Comparison of ENCODE assay signal across 11 mouse cellular contexts in the genomic region with DNA sequence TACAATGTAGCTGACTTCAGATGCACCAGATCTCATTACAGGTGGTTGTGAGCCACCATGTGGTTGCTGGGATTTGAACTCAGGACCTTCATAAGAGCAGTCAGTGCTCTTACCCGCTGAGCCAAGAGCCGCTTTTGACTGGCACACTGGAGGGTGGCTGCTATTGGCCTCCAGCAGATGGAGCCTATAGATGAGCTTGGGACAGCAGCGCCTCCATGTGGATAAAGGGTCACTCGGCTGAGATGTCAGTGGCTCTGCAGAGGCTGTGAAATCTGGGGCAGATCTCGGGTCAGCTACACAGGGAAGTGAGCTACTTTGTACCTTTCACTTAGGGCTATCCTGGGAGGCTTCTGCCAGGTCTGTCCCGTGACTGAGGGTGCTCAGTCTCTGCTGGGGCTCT. TPM values are rescaled to one million over a fixed set of nuclear protein-coding genes. Genes with fewer than 3 reads are reported as not detected.
DNase-seq lines count a peak whose midpoint lies in the region; ATAC-seq and TF ChIP-seq lines count a peak whose summit lies in the region.
"Had no signal": no experiment of that assay in that cellular context is flagged by ENCODE, and none has a peak within 500 bp of the region (broad histone marks: within the 10 kb centered on the region; RNA-seq: fewer than 3 reads in every experiment).

No protein-coding gene starts in this region.

- no peak overlapping the region for H3K4me3 ChIP-seq in lung, adult 2 months (replicated peaks; ENCODE audit: extremely low read depth, low read depth, low read length)
- H3K4me3 ChIP-seq: embryonic facial prominence, embryonic 15.5 days; midbrain, embryonic 12.5 days had no signal

- peak; percentile 33; the same call in 1 of the 2 replicates for TF ChIP-seq CTCF in lung, adult 2 months (IDR thresholded peaks at IDR 0.05; ENCODE audit: insufficient read depth, low read length)

- ATAC-seq in cerebellum, adult (ENCODE audit: insufficient number of reproducible peaks, low FRiP score, low TSS enrichment): no peak
- ATAC-seq in common myeloid progenitor, adult 5-6 weeks (replicated peaks; ENCODE audit: low read depth, poor library complexity, severe bottlenecking): peak; percentile 69
- peak; percentile 67 for ATAC-seq in megakaryocyte-erythroid progenitor cell, adult 5-6 weeks (replicated peaks; ENCODE audit: low FRiP score, low TSS enrichment, poor library complexity, severe bottlenecking)

- H3K4me1 ChIP-seq in lung, adult 2 months (ENCODE audit: control insufficient read depth, insufficient read depth, low read length): no peaks in the 10 kb centered on the region
- H3K4me1 ChIP-seq: embryonic facial prominence, embryonic 15.5 days; midbrain, embryonic 12.5 days had no signal

- DNase-seq in cerebellum, postnatal 10 days: peak; percentile 66 to 75
- no peak for DNase-seq in lung, adult 2 months
- no peak for DNase-seq in lung, adult 18-20 months
- no peak for DNase-seq in natural killer cell, adult 2 months (ENCODE audit: low spot score in 2 of 2)
- DNase-seq in layer of hippocampus, postnatal 14 days (ENCODE audit: low spot score in 2 of 2): no peak

- TF ChIP-seq POLR2A in lung, adult 2 months (IDR thresholded peaks at IDR 0.05; ENCODE audit: borderline replicate concordance, extremely low read depth, low read depth, low read length): no peak

- 20% methylated on average over 6 of the region's 6 CpGs for WGBS in lung, adult 2 months

RNA-seq across cellular contexts. Expression of a gene that starts 3.3 kb away (rescaled TPM):
- not detected in 2 replicates for polyA plus RNA-seq in lung, adult 2 months (2012; rRNA removed)
- total RNA-seq in common myeloid progenitor, adult 5-6 weeks (2017): 0.27 and 0.34 TPM in 2 replicates
- total RNA-seq in megakaryocyte-erythroid progenitor cell, adult 5-6 weeks (2014; fragmentation: Nextera tagmentation): 0.98 TPM in 1 of 2 replicates, not detected in the other
- total RNA-seq in megakaryocyte-erythroid progenitor cell, adult 5-6 weeks (2017): 0.15 TPM in 1 of 2 replicates, not detected in the other
- total RNA-seq in layer of hippocampus, postnatal 14 days (2021): under 1 TPM; 0.14 to 0.25 TPM
- polyA plus RNA-seq: intestine, embryonic 14.5 days had no signal

RNA-seq across cellular contexts. Expression of a gene that starts 30.3 kb away (rescaled TPM):
- polyA plus RNA-seq in lung, adult 2 months (2012; rRNA removed): 131 and 171 TPM in 2 replicates
- total RNA-seq in common myeloid progenitor, adult 5-6 weeks (2017): 11.0 and 14.4 TPM in 2 replicates
- 79.0 and 88.9 TPM in 2 replicates for total RNA-seq in megakaryocyte-erythroid progenitor cell, adult 5-6 weeks (2014; fragmentation: Nextera tagmentation)
- 9.7 and 14.4 TPM in 2 replicates for total RNA-seq in megakaryocyte-erythroid progenitor cell, adult 5-6 weeks (2017)
- total RNA-seq in layer of hippocampus, postnatal 14 days (2021): 10 to 100 TPM; 36.4 to 43.5 TPM

RNA-seq across cellular contexts. Expression of a gene that starts 30.9 kb away (rescaled TPM):
- 163 and 173 TPM in 2 replicates for polyA plus RNA-seq in lung, adult 2 months (2012; rRNA removed)
- total RNA-seq in common myeloid progenitor, adult 5-6 weeks (2017): 5.2 and 7.0 TPM in 2 replicates
- total RNA-seq in megakaryocyte-erythroid progenitor cell, adult 5-6 weeks (2014; fragmentation: Nextera tagmentation): 19.3 and 21.1 TPM in 2 replicates
- total RNA-seq in megakaryocyte-erythroid progenitor cell, adult 5-6 weeks (2017): 10.2 and 14.3 TPM in 2 replicates
- total RNA-seq in layer of hippocampus, postnatal 14 days (2021): 100 to 1,000 TPM; 219 to 224 TPM

RNA-seq across cellular contexts. Expression of a gene that starts 53.9 kb away (rescaled TPM):
- not detected in 2 replicates for polyA plus RNA-seq in lung, adult 2 months (2012; rRNA removed)
- not detected in 2 replicates for total RNA-seq in common myeloid progenitor, adult 5-6 weeks (2017)
- total RNA-seq in megakaryocyte-erythroid progenitor cell, adult 5-6 weeks (2014; fragmentation: Nextera tagmentation): not detected in 2 replicates
- total RNA-seq in megakaryocyte-erythroid progenitor cell, adult 5-6 weeks (2017): not detected in 2 replicates
- not detected for total RNA-seq in layer of hippocampus, postnatal 14 days (2021)
- polyA plus RNA-seq: intestine, embryonic 14.5 days; midbrain, embryonic 12.5 days had no signal

RNA-seq across cellular contexts. Expression of a gene that starts 56.4 kb away (rescaled TPM):
- polyA plus RNA-seq in lung, adult 2 months (2012; rRNA removed): 185 and 186 TPM in 2 replicates
- total RNA-seq in common myeloid progenitor, adult 5-6 weeks (2017): 80.6 and 109 TPM in 2 replicates
- 166 and 176 TPM in 2 replicates for total RNA-seq in megakaryocyte-erythroid progenitor cell, adult 5-6 weeks (2014; fragmentation: Nextera tagmentation)
- 89.2 and 171 TPM in 2 replicates for total RNA-seq in megakaryocyte-erythroid progenitor cell, adult 5-6 weeks (2017)
- 10 to 100 TPM; 17.5 to 22.9 TPM for total RNA-seq in layer of hippocampus, postnatal 14 days (2021)

Comparison
In these comparisons a context has a peak if more than half of its experiments do, and no peak if none do; other contexts are left out.
1. DNase-seq: peak in cerebellum, postnatal 10 days (2 of 2); none in lung, adult 2 months (single experiment), lung, adult 18-20 months (0 of 2), natural killer cell, adult 2 months (0 of 2) and layer of hippocampus, postnatal 14 days (0 of 2).
2. RNA of a gene that starts 30.9 kb away (total RNA-seq): 219 to 224 TPM in layer of hippocampus, postnatal 14 days; 10.2 to 21.1 TPM in megakaryocyte-erythroid progenitor cell, adult 5-6 weeks and 5.2 to 7.0 TPM in common myeloid progenitor, adult 5-6 weeks; every median in the first group is over 4 times any median in the second.